Mouse (Mus musculus) heart, postnatal 36 days (tissue): ENCODE results near the gene Ubxn2a. TPM values are rescaled to one million over a fixed set of nuclear protein-coding genes. Genes with fewer than 3 reads are reported as not detected.
"Not testable (repeated sequence)": the region's sequence is repeated elsewhere in the genome, so short reads cannot be mapped to it uniquely, and the experiment has no call there.

Experiments
- DNase-seq, 2 experiments: peaks; one replicate each; pipeline ENCODE4 v3.0.0; 2021 to 2022
- intact Hi-C: fragments of 180-260 bp; cut with DNase I; formaldehyde crosslinking; loops from one replicate; pipeline ENCODE4 v1.15.1; 2025
- total RNA-seq, 2 experiments: library from RNA; stranded (reverse); gene quantifications; 2 replicates each; pipeline ENCODE4 v1.2.3; 2021

The Ubxn2a gene
- 10 to 100 TPM; 67.8 to 69.2 TPM for total RNA-seq

- intact Hi-C loops = loop anchor here (2.0 to 5.0 kb wide), 2 partner anchors 14 to 1335 kb away; partner anchors contain the start of gene Dtnb
- peak; percentile 96 to 97 for DNase-seq
Measured at GRCm38 (mm10) chr12:4906951-4907906, at the start of gene Ubxn2a. TSS of gene Ubxn2a (minus strand) at chr12:4907705.

GRCm38 (mm10) chr12:4953156-4953555 lies 45.7 kb upstream of the Ubxn2a start:
- no peak for DNase-seq
- intact Hi-C loops = no loop called here

GRCm38 (mm10) chr12:4952272-4952671 lies 44.8 kb upstream of the Ubxn2a start:
- intact Hi-C loops = no loop called here
- DNase-seq = no peak

- no peak for DNase-seq
- intact Hi-C loops = no loop called here
Measured at GRCm38 (mm10) chr12:4930820-4931548, 23.5 kb upstream of the Ubxn2a start.

- intact Hi-C loops = loop anchor here (10.0 kb wide), 1 partner anchor 693 kb away; the partner anchor contains the start of genes Cenpo and Ptrhd1
- no peak for DNase-seq
Measured at GRCm38 (mm10) chr12:4928197-4928596, 20.7 kb upstream of the Ubxn2a start.

- intact Hi-C loops = loop anchor here (2.0 to 10.0 kb wide), 6 partner anchors 21 to 1493 kb away; partner anchors contain the start of genes Asxl2, Fam228b, Fkbp1b and Pfn4
- peak; percentile 61 to 77 for DNase-seq
Measured at GRCm38 (mm10) chr12:4917805-4918591, 10.5 kb upstream of the Ubxn2a start.

GRCm38 (mm10) chr12:4916994-4917804 lies 9.7 kb upstream of the Ubxn2a start, which contains the start of gene Atad2b:
TSS of gene Atad2b (plus strand) at chr12:4917353.
- intact Hi-C loops = loop anchor here (2.0 to 10.0 kb wide), 6 partner anchors 22 to 1492 kb away; partner anchors contain the start of genes Asxl2, Fam228b, Fkbp1b and Pfn4

GRCm38 (mm10) chr12:4914944-4915343 lies 7.4 kb upstream of the Ubxn2a start:
- no peak for DNase-seq
- intact Hi-C loops = loop anchor here (5.0 to 10.0 kb wide), 3 partner anchors 58 to 1490 kb away; partner anchors contain the start of genes Asxl2, Fkbp1b and Wdcp

More at GRCm38 (mm10) chr12:4916994-4917804, 9.7 kb upstream of the Ubxn2a start, which contains the start of gene Atad2b:
- DNase-seq = peak; percentile 98 to 99

GRCm38 (mm10) chr12:4914441-4914840 lies 6.9 kb upstream of the Ubxn2a start:
- intact Hi-C loops = loop anchor here (10.0 kb wide), 1 partner anchor 1490 kb away; the partner anchor contains the start of gene Asxl2
- no peak for DNase-seq

- intact Hi-C loops = loop anchor here (10.0 kb wide), 1 partner anchor 1487 kb away; the partner anchor contains the start of gene Asxl2
- DNase-seq = peak; percentile 17 to 20
Measured at GRCm38 (mm10) chr12:4911716-4912115, 4.2 kb upstream of the Ubxn2a start.

- DNase-seq = not testable (repeated sequence)
- intact Hi-C loops = loop anchor here (10.0 kb wide), 1 partner anchor 1486 kb away; the partner anchor contains the start of gene Asxl2
Measured at GRCm38 (mm10) chr12:4910496-4910895, 3.0 kb upstream of the Ubxn2a start.

- intact Hi-C loops = loop anchor here (5.0 kb wide), 1 partner anchor 1336 kb away; the partner anchor contains the start of gene Dtnb
- no peak for DNase-seq
Measured at GRCm38 (mm10) chr12:4908391-4908790, 886 bp upstream of the Ubxn2a start.

GRCm38 (mm10) chr12:4906476-4906875 lies 1.0 kb downstream of the Ubxn2a start:
- intact Hi-C loops = loop anchor here (2.0 to 5.0 kb wide), 2 partner anchors 14 to 1334 kb away; partner anchors contain the start of gene Dtnb
- DNase-seq = no peak

GRCm38 (mm10) chr12:4905946-4906345 lies 1.6 kb downstream of the Ubxn2a start:
- no peak for DNase-seq
- intact Hi-C loops = loop anchor here (2.0 to 5.0 kb wide), 2 partner anchors 15 to 1334 kb away; partner anchors contain the start of gene Dtnb

- no peak for DNase-seq
- intact Hi-C loops = no loop called here
Measured at GRCm38 (mm10) chr12:4898024-4898423, 9.5 kb downstream of the Ubxn2a start.

- no peak for DNase-seq
- intact Hi-C loops = no loop called here
Measured at GRCm38 (mm10) chr12:4889891-4890290, 17.6 kb downstream of the Ubxn2a start.

- intact Hi-C loops = no loop called here
- DNase-seq = no peak
Measured at GRCm38 (mm10) chr12:4889251-4889650, 18.3 kb downstream of the Ubxn2a start.

- intact Hi-C loops = no loop called here
- DNase-seq = no peak
Measured at GRCm38 (mm10) chr12:4888739-4889138, 18.8 kb downstream of the Ubxn2a start.
